Mouse (Mus musculus) midbrain, embryonic 10.5 days (tissue): Measurements from ENCODE around the gene Tmem132b. TPM values are rescaled to one million over a fixed set of nuclear protein-coding genes. Genes with fewer than 3 reads are reported as not detected.
A peak's percentile ranks its signal among the peaks of the same experiment; 100 is the strongest.

Experiments
- DNase-seq: peaks from one replicate; pipeline ENCODE4 v3.0.0-alpha.2; 2017; ENCODE audit warnings: low spot score
- H3K27ac ChIP-seq: fragments of 300-500 bp; sonication (generic); replicated peaks from 2 replicates; pipeline ENCODE4 v1.5.1; 2016; ENCODE audit warnings: mild to moderate bottlenecking
- H3K27me3 ChIP-seq: fragments of 300-500 bp; sonication (generic); 2 replicates; pipeline ENCODE4 v1.6.1; 2016; ENCODE audit warnings: low read depth, mild to moderate bottlenecking; ENCODE audit not compliant: poor library complexity, severe bottlenecking
- H3K36me3 ChIP-seq: fragments of 300-500 bp; sonication (generic); 2 replicates; pipeline ENCODE4 v1.6.1; 2016; ENCODE audit warnings: mild to moderate bottlenecking, moderate library complexity
- H3K4me1 ChIP-seq: fragments of 300-500 bp; sonication (generic); 2 replicates; pipeline ENCODE4 v1.6.1; 2016
- H3K4me3 ChIP-seq: fragments of 300-500 bp; sonication (generic); 2 replicates; pipeline ENCODE4 v1.5.1; 2016; ENCODE audit warnings: mild to moderate bottlenecking, moderate library complexity
- H3K9me3 ChIP-seq: fragments of 300-500 bp; sonication (generic); replicated peaks from 2 replicates; pipeline ENCODE4 v1.6.1; 2016; ENCODE audit warnings: mild to moderate bottlenecking
- WGBS: fragments of 180-500 bp; shearing (Covaris S2); methylation state at CpG from one replicate; pipeline ENCODE4 v1.1.7; 2016; 5-methylcytosine and 5-hydroxymethylcytosine counted together
- polyA plus RNA-seq: library from polyadenylated mRNA; unstranded; fragments of >200 nt; fragmentation: Nextera tagmentation; extraction: Ambion mirVana; gene quantifications from 2 replicates; pipeline ENCODE4 v1.2.1, GENCODE M21; 2016

The Tmem132b gene
- polyA plus RNA-seq, 1 experiment from 2014 or later: 0.20 TPM

DNA sequence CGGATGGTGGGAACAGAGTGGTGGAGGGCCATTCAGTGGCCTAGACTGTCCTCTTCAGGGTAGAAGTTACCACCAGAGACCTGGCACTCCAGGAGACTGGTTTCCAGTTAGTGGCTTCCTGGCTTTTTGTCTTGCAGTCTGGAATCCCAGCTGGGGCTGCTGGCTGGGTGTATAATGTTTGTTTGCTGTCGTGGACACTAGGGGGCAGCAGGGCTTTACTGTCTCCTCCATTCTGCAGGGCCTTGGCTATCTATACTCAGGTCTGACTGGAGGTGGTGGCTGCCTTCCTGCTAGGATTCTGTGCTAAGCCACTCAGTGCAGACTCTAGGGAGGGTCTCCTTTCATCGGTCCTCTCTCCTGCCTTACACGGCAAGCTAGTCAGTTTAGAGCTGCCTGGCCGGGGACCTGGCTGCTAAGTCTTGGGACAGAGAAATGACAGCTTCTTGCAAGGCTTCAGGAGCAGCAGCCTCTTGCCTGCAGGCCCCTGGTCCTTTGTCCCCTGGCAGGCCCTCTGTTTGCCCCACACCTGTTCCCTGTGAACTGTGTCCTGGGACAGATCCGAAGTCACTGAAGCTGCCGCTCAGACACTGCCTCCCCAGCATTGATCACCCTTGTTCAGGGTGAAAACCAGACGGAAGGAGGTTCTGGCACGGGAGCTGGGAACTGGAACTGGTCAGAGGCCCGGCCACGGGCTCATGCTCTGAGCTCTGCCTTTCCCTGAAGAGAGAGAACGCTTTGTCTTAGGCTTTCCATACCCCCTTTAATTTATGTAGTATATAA is 33.6 kb upstream of the Tmem132b start:
- H3K27ac ChIP-seq: 0 out of 2 replicates have a peak overlapping the region, but pooled peaks have one; percentile 49
- no peaks in the 10 kb centered on the region for H3K9me3 ChIP-seq
- DNase-seq: peak; percentile 66
- no peaks in the 10 kb centered on the region for H3K27me3 ChIP-seq
- peaks cover 6% of the 10 kb centered on the region for H3K4me1 ChIP-seq
- no peak overlapping the region for H3K4me3 ChIP-seq
- WGBS: 70% methylated on average over 12 of the region's 12 CpGs
- peaks cover 69% of the 10 kb centered on the region for H3K36me3 ChIP-seq

DNA sequence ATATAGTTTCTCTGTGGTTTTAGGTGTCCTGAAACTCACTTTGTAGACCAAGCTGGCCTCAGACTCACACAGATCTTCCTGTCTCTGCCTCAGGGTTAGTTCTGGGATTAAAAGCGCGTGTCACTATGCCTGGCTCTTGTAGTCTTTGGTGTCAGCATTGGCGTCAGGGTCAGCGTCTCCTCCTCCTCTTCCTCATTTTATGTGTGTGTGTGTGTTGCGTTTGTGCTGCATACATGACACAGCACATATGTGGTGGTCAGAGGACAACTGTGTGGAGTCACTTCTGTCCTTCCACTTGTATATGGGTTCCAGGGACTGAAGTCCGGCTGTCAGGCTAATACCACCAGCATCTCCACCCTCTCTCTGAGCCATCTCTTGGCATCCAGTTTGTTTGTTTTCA is 30.1 kb upstream of the Tmem132b start:
- Histone ChIP-seq H3K27me3 (no peaks in the 10 kb centered on the region), H3K36me3 (peaks cover 69% of the 10 kb centered on the region), H3K27ac (no peak overlapping the region), H3K4me1 (peaks cover 6% of the 10 kb centered on the region), H3K9me3 (no peaks in the 10 kb centered on the region), H3K4me3 (no peak overlapping the region)
- no peak for DNase-seq
- WGBS: 91% methylated on average over 6 of the region's 6 CpGs

DNA sequence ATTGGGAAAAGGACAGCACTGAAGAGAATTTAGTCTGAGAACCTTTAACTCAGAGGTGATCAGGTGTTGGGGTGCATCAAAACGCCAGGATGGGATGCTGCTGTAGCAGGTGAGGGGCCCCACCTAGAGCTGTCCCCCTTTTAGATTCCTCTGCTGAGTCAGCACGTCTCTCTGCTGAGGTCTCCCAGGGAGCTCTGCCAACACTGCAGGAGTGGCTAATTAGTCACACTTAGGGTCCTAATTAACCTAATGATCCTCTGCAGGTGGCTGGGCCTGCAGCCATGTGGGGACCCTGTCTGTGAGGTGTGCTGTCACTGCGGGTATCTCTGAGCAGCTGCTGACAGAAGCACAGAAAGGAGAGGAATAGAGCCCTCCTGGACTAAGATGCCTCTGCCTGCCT is 29.4 kb upstream of the Tmem132b start:
- no peak for DNase-seq

DNA sequence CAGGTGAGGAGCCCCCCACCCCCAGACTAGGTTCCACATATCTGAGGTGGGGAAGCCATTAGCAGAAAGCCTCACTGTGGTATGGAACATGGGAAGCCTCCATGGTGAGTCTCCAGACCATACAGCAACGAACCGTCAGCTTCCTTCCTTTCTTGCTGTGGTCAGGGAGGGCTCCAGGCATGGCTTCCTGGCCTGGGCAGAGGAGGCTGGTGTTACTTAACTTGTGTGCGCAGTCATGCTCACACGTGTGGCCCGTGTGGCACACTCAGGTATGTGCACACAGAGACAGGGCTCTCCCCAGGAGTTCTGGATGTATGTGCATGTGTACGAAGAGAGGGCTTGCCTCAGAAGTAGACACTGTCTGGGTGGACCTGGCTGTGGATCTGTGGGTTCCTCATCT is 27.9 kb upstream of the Tmem132b start:
- Histone ChIP-seq H3K27me3 (no peaks in the 10 kb centered on the region), H3K9me3 (no peaks in the 10 kb centered on the region), H3K36me3 (peaks cover 87% of the 10 kb centered on the region), H3K27ac (no peak overlapping the region), H3K4me3 (no peak overlapping the region), H3K4me1 (no peaks in the 10 kb centered on the region; the same call in 1 of the 2 replicates)
- WGBS: 97% methylated on average over 6 of the region's 6 CpGs
- no peak for DNase-seq

More for the DNA sequence above, 29.4 kb upstream of the Tmem132b start:
- Histone ChIP-seq H3K27ac (no peak overlapping the region), H3K4me1 (peaks cover 6% of the 10 kb centered on the region), H3K9me3 (no peaks in the 10 kb centered on the region), H3K4me3 (no peak overlapping the region), H3K27me3 (no peaks in the 10 kb centered on the region), H3K36me3 (peaks cover 74% of the 10 kb centered on the region)
- WGBS: 48% methylated on average over 3 of the region's 3 CpGs

GRCm38 (mm10) chr5:125504692-125505091 is 26.9 kb upstream of the Tmem132b start:
- DNase-seq: no peak
- H3K36me3 ChIP-seq: peaks cover 90% of the 10 kb centered on the region

GRCm38 (mm10) chr5:125505968-125506367 is 25.6 kb upstream of the Tmem132b start:
- peaks cover 89% of the 10 kb centered on the region for H3K36me3 ChIP-seq
- H3K4me1 ChIP-seq: no peaks in the 10 kb centered on the region; the same call in 1 of the 2 replicates

More at GRCm38 (mm10) chr5:125504692-125505091, 26.9 kb upstream of the Tmem132b start:
- Histone ChIP-seq H3K4me1 (no peaks in the 10 kb centered on the region; the same call in 1 of the 2 replicates), H3K9me3 (no peaks in the 10 kb centered on the region), H3K4me3 (no peak overlapping the region), H3K27ac (no peak overlapping the region), H3K27me3 (no peaks in the 10 kb centered on the region)
- WGBS: 76% methylated on average over 11 of the region's 11 CpGs

DNA sequence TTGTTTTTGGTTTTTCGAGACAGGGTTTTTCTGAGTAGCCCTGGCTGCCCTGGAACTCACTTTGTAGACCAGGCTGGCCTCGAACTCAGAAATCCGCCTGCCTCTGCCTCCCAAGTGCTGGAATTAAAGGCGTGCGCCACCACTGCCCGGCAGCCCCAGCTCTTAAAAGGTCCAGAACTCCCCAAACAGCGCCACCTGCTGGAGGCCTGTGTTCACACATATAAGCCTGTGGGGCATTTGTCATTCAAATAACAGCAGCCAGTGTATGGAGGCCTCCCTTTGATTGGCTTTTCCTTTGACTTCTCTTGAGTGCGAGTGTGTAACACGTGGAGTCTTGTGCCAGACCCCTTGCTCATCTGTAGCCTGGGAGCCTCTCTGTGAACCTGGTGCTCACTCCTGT is 24.0 kb upstream of the Tmem132b start:
- Histone ChIP-seq H3K27ac (no peak overlapping the region), H3K9me3 (no peaks in the 10 kb centered on the region), H3K4me1 (no peaks in the 10 kb centered on the region), H3K36me3 (peaks cover 91% of the 10 kb centered on the region), H3K4me3 (no peak overlapping the region), H3K27me3 (no peaks in the 10 kb centered on the region)
- WGBS: 89% methylated on average over 9 of the region's 9 CpGs
- no peak for DNase-seq

More at GRCm38 (mm10) chr5:125505968-125506367, 25.6 kb upstream of the Tmem132b start:
- H3K4me3 ChIP-seq: no peak overlapping the region
- no peak for DNase-seq
- WGBS: 89% methylated on average over 15 of the region's 15 CpGs
- no peak overlapping the region for H3K27ac ChIP-seq
- H3K9me3 ChIP-seq: no peaks in the 10 kb centered on the region
- no peaks in the 10 kb centered on the region for H3K27me3 ChIP-seq

GRCm38 (mm10) chr5:125508006-125508405 is 23.6 kb upstream of the Tmem132b start:
- DNase-seq: no peak
- no peaks in the 10 kb centered on the region for H3K27me3 ChIP-seq
- no peak overlapping the region for H3K4me3 ChIP-seq
- H3K9me3 ChIP-seq: no peaks in the 10 kb centered on the region
- no peak overlapping the region for H3K27ac ChIP-seq
- 94% methylated on average over 10 of the region's 10 CpGs for WGBS
- H3K4me1 ChIP-seq: no peaks in the 10 kb centered on the region
- H3K36me3 ChIP-seq: peaks cover 91% of the 10 kb centered on the region

DNA sequence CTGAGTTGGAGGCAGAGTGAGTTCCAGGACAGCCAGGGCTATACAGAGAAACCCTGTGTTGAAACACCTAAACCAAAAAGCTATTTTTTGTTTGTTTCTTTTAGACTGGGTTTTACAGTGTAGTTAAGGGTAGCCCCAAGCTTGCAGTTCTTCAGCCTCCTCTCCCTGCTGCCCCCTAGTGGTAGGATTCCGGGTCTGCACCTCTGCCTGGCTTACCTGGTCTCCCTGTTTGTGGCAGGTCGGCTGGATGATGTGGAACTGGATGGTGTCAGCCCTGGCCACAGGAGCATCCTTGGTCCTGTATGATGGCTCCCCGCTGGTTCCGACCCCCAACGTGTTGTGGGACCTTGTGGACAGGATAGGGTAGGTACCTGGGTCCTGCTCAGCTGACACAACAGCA is 22.0 kb upstream of the Tmem132b start:
- peak; percentile 50 for DNase-seq
- WGBS: 49% methylated on average over 5 of the region's 5 CpGs
- Histone ChIP-seq H3K36me3 (peaks cover 91% of the 10 kb centered on the region), H3K27me3 (no peaks in the 10 kb centered on the region), H3K4me3 (no peak overlapping the region), H3K4me1 (no peaks in the 10 kb centered on the region), H3K9me3 (no peaks in the 10 kb centered on the region), H3K27ac (no peak overlapping the region)

- Histone ChIP-seq H3K4me1 (0 out of 2 replicates have a peak, but pooled peaks cover 4% of the 10 kb centered on the region), H3K36me3 (peaks cover 82% of the 10 kb centered on the region), H3K4me3 (no peak overlapping the region), H3K27me3 (no peaks in the 10 kb centered on the region), H3K27ac (no peak overlapping the region), H3K9me3 (no peaks in the 10 kb centered on the region)
- DNase-seq: no peak
- 88% methylated on average over 12 of the region's 12 CpGs for WGBS
Observed at GRCm38 (mm10) chr5:125515006-125515405, 16.6 kb upstream of the Tmem132b start.

- no peaks in the 10 kb centered on the region for H3K27me3 ChIP-seq
- peaks cover 16% of the 10 kb centered on the region for H3K4me1 ChIP-seq
- 65% methylated on average over 5 of the region's 5 CpGs for WGBS
- DNase-seq: no peak
- no peaks in the 10 kb centered on the region for H3K9me3 ChIP-seq
- no peak overlapping the region for H3K4me3 ChIP-seq
- H3K27ac ChIP-seq: no peak overlapping the region
- H3K36me3 ChIP-seq: peaks cover 51% of the 10 kb centered on the region
Observed at GRCm38 (mm10) chr5:125518640-125519039, 12.9 kb upstream of the Tmem132b start.

DNA sequence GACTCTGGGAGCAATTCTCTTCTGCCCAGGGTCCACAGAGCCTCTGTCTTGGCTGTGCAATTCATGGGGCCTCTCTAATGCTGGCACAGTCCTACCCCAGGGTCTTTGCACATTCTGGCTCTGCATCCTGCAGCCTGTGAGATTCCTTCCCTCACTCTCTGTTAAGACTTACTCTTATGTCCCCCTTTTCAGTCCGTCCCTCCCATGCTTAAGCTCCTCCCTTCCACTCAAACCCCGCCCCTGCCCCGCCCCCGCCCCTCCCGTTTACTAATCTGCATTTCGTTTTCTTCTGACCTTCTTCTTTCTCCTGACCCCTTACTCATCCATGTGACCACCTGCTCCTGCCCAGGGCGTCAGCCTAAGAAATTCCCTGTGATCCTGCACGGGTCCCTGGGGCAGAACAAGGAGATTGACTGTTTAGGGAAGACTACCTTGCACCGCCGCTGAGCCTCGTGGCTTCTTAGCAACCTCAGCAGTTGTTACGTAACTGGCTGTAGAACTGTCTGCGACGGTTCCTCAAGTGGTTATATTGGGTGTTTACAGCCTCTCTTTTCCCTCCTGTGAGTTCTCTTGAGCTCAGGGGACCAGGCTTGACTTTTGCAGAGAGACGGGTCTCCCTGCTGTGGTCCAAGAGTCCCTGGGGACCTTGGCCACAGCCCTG is 10.5 kb upstream of the Tmem132b start:
- H3K4me1 ChIP-seq: peaks cover 12% of the 10 kb centered on the region
- no peaks in the 10 kb centered on the region for H3K9me3 ChIP-seq
- 12% methylated on average over 15 of the region's 15 CpGs for WGBS
- peak overlapping the region; percentile 14; the same call in 1 of the 2 replicates for H3K4me3 ChIP-seq
- H3K27me3 ChIP-seq: no peaks in the 10 kb centered on the region
- no peak for DNase-seq
- peak overlapping the region; percentile 34; the same call in 1 of the 2 replicates for H3K27ac ChIP-seq
- peaks cover 27% of the 10 kb centered on the region for H3K36me3 ChIP-seq

DNA sequence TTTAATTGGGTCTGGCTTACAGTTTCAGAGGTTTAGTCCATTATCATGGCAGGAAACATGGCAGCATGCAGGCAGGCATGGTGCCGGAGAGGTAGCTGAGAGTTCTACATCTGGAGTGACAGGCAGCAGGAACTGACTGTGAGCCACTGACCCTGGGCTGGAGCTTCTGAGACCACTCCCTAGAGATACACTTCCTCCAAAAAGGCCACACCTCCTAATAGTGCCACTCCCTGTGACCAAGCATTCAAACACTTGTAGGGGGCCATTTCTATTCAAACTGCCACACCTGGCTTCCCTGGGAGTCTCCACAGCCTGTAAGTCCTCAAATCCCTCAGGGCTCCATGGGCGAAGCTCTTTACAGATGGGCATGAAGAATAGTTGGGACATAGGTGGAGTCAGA is 8.2 kb upstream of the Tmem132b start:
- Histone ChIP-seq H3K27ac (no peak overlapping the region), H3K9me3 (peaks cover 6% of the 10 kb centered on the region), H3K27me3 (0 out of 2 replicates have a peak, but pooled peaks cover 9% of the 10 kb centered on the region), H3K4me3 (no peak overlapping the region), H3K4me1 (peaks cover 12% of the 10 kb centered on the region), H3K36me3 (peaks cover 6% of the 10 kb centered on the region)
- WGBS: 83% methylated on average over 2 of the region's 2 CpGs
- no peak for DNase-seq
